Mouse (Mus musculus) heart, embryonic 13.5 days (tissue): ENCODE results near the gene Cyb5d2. TPM values are rescaled to one million over a fixed set of nuclear protein-coding genes. Genes with fewer than 3 reads are reported as not detected.
A peak's percentile ranks its signal among the peaks of the same experiment; 100 is the strongest.

Experiments
- ATAC-seq: fragments of 200-750 bp; cut with Nextera tagmentation; 2 replicates; pipeline ENCODE4 v1.8.0; 2017; ENCODE audit warnings: moderate TSS enrichment; ENCODE audit not compliant: insufficient number of reproducible peaks, low FRiP score, low TSS enrichment; ENCODE audit errors: extremely low read depth
- H3K27ac ChIP-seq: fragments of 300-500 bp; sonication (generic); replicated peaks from 2 replicates; pipeline ENCODE4 v1.5.1; 2015; ENCODE audit warnings: moderate library complexity, mild to moderate bottlenecking, inconsistent platforms
- H3K27me3 ChIP-seq: fragments of 300-500 bp; sonication (generic); replicated peaks from 2 replicates; pipeline ENCODE4 v1.6.1; 2015; ENCODE audit warnings: mild to moderate bottlenecking, inconsistent platforms
- H3K36me3 ChIP-seq: fragments of 300-500 bp; sonication (generic); 2 replicates; pipeline ENCODE4 v1.6.1; 2015; ENCODE audit warnings: mild to moderate bottlenecking, inconsistent platforms
- H3K4me1 ChIP-seq: fragments of 300-500 bp; sonication (generic); 2 replicates; pipeline ENCODE4 v1.6.1; 2015; ENCODE audit warnings: inconsistent platforms
- H3K4me2 ChIP-seq: fragments of 300-500 bp; sonication (generic); 2 replicates; pipeline ENCODE4 v1.6.1; 2015; ENCODE audit warnings: inconsistent platforms, mild to moderate bottlenecking, moderate library complexity
- H3K4me3 ChIP-seq: fragments of 300-500 bp; sonication (generic); 2 replicates; pipeline ENCODE4 v1.5.1; 2015; ENCODE audit warnings: moderate library complexity, mild to moderate bottlenecking, inconsistent platforms
- H3K9ac ChIP-seq: fragments of 300-500 bp; sonication (generic); 2 replicates; pipeline ENCODE4 v1.6.1; 2015; ENCODE audit warnings: inconsistent platforms, mild to moderate bottlenecking, moderate library complexity
- H3K9me3 ChIP-seq: fragments of 300-500 bp; sonication (generic); 2 replicates; pipeline ENCODE4 v1.6.1; 2016; ENCODE audit warnings: inconsistent platforms
- WGBS: fragments of 180-500 bp; shearing (Covaris S2); methylation state at CpG from one replicate; pipeline ENCODE4 v1.1.7; 2015; ENCODE audit warnings: mixed read lengths; 5-methylcytosine and 5-hydroxymethylcytosine counted together
- polyA plus RNA-seq: library from polyadenylated mRNA; unstranded; fragments of >200 nt; fragmentation: Nextera tagmentation; extraction: Ambion mirVana; gene quantifications from 2 replicates; pipeline ENCODE4 v1.2.1, GENCODE M21; 2015

Gene Cyb5d2
- polyA plus RNA-seq, 1 experiment from 2014 or later: 4.9 TPM

DNA sequence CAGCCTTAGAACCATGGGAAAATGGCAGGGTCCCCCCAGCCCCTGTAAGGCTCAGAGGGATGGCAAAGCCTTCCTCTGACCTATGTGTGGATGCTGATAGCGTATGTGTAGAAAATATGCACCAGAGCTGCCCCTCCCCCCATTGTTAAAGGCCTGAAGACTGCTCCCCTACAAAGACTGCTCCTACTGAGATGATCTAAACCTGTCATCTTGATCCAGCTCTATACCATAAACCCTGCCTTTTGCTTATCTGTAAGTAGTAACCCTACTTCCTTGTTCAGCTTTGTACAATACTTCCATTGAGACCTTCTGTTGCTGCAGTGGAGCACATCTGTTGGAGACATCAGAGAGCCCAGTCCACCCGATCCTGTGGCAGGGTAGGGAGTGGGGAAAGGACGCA lies 9.3 kb upstream of the Cyb5d2 start:
- WGBS: 78% methylated on average over 3 of the region's 3 CpGs
- Histone ChIP-seq H3K9ac (no peak overlapping the region), H3K9me3 (no peaks in the 10 kb centered on the region), H3K4me1 (peaks cover 47% of the 10 kb centered on the region), H3K4me3 (no peak overlapping the region), H3K36me3 (no peaks in the 10 kb centered on the region), H3K27ac (no peak overlapping the region), H3K27me3 (no peaks in the 10 kb centered on the region), H3K4me2 (no peak overlapping the region)
- ATAC-seq: no peak

- Histone ChIP-seq H3K27ac (0 out of 2 replicates have a peak overlapping the region, but pooled peaks have one; percentile 17), H3K27me3 (no peaks in the 10 kb centered on the region), H3K4me3 (no peak overlapping the region), H3K4me2 (no peak overlapping the region), H3K9ac (no peak overlapping the region), H3K9me3 (no peaks in the 10 kb centered on the region), H3K36me3 (no peaks in the 10 kb centered on the region), H3K4me1 (peaks cover 47% of the 10 kb centered on the region)
- no peak for ATAC-seq
Measured at GRCm38 (mm10) chr11:72804586-72804985, 8.6 kb upstream of the Cyb5d2 start.

GRCm38 (mm10) chr11:72803038-72803437 lies 7.1 kb upstream of the Cyb5d2 start:
- H3K36me3 ChIP-seq: no peaks in the 10 kb centered on the region; the same call in 1 of the 2 replicates
- peak overlapping the region; percentile 19; the same call in 1 of the 2 replicates for H3K4me2 ChIP-seq
- no peaks in the 10 kb centered on the region for H3K9me3 ChIP-seq
- no peak overlapping the region for H3K9ac ChIP-seq
- 41% methylated on average over 3 of the region's 3 CpGs for WGBS
- H3K27me3 ChIP-seq: no peaks in the 10 kb centered on the region
- peaks cover 47% of the 10 kb centered on the region for H3K4me1 ChIP-seq
- H3K27ac ChIP-seq: peak overlapping the region; percentile 24
- H3K4me3 ChIP-seq: no peak overlapping the region
- no peak for ATAC-seq

GRCm38 (mm10) chr11:72801182-72801581 lies 5.2 kb upstream of the Cyb5d2 start:
- peaks cover 46% of the 10 kb centered on the region for H3K4me1 ChIP-seq
- ATAC-seq: no peak
- no peak overlapping the region for H3K27ac ChIP-seq

DNA sequence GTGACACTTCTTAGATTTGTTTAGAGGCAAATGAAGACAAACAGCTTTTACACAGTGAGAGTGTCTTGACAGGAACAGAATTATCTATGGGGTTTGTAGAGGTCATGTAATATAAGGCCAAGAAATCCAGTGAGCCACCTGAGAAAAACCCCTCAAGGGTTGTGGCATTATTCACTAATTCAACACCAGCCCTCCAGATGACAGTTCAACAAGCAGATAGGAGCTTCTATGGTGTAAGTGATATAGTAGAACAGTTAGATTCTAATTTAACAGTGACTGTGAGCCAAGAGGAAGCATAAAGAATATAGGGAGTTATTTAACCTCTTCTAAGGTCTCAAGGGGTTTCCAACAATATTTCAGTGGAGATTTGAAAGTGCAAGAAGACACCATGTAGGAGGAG lies 2.2 kb upstream of the Cyb5d2 start:
- H3K27me3 ChIP-seq: no peaks in the 10 kb centered on the region
- no peak overlapping the region for H3K27ac ChIP-seq
- H3K4me2 ChIP-seq: no peak overlapping the region
- peaks cover 24% of the 10 kb centered on the region for H3K4me1 ChIP-seq
- H3K9me3 ChIP-seq: no peaks in the 10 kb centered on the region
- no peaks in the 10 kb centered on the region; the same call in 1 of the 2 replicates for H3K36me3 ChIP-seq
- no peak overlapping the region for H3K4me3 ChIP-seq
- no peak for ATAC-seq
- no peak overlapping the region for H3K9ac ChIP-seq

More at GRCm38 (mm10) chr11:72801182-72801581, 5.2 kb upstream of the Cyb5d2 start:
- Histone ChIP-seq H3K9ac (no peak overlapping the region), H3K9me3 (no peaks in the 10 kb centered on the region), H3K4me2 (no peak overlapping the region), H3K4me3 (no peak overlapping the region), H3K27me3 (no peaks in the 10 kb centered on the region), H3K36me3 (no peaks in the 10 kb centered on the region; the same call in 1 of the 2 replicates)

DNA sequence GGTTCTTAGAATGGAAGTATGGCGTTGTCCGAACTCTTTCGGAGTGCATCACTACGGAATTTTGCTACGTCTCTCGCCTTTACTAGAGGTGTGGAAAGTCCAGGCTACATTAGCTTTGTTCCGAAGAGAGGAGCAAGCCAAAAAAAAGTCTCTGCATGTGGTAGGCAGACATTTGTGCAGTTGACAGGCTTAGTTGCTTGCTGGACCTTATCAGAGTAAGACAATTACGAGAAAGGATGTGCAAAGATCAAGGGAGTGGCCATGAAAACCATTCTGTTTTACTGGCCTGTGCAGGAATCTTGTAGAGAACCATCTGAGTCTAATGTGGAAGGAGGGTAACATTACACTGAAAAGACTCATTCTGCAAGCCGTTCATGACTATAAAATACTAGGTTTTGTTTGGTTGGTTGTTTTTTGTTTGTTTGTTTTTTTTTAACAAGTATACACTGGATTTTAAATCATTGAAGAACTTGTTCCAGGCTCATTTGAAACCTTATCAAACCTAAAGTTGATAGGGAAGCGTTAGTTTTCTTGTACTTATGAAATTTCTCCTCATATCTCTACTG lies 914 bp upstream of the Cyb5d2 start:
- Histone ChIP-seq H3K36me3 (no peaks in the 10 kb centered on the region; the same call in 1 of the 2 replicates), H3K4me3 (peak overlapping the region; percentile 99), H3K4me1 (peaks cover 16% of the 10 kb centered on the region), H3K4me2 (peak overlapping the region; percentile 97), H3K9me3 (no peaks in the 10 kb centered on the region), H3K9ac (peak overlapping the region; percentile 96), H3K27me3 (no peaks in the 10 kb centered on the region), H3K27ac (peak overlapping the region; percentile 88)
- 14% methylated on average over 10 of the region's 10 CpGs for WGBS
- no peak for ATAC-seq

DNA sequence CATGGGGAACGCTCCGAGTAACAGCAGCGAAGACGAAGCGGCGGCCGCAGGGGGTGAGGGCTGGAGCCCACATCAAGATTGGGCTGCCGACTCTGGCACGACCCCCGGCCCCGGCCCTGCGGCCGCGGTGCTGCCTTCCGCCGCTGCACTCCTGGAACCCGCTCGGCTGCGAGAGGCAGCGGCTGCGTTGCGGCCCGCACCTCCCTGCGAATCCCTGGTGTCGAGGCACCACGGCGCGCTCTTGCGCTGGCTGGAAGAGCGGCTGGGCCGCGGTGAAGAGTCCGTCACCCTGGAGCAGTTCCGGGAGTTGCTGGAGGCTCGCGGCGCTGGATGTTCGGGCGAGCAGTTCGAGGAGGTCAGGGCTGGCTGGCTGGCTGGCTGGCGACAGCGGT lies 350 bp upstream of the Cyb5d2 start:
- peak overlapping the region; percentile 97 for H3K4me2 ChIP-seq
- ATAC-seq: peak; percentile 37; the same call in 1 of the 2 replicates

GRCm38 (mm10) chr11:72795149-72795454 lies 840 bp downstream of the Cyb5d2 start:
- Histone ChIP-seq H3K9me3 (no peaks in the 10 kb centered on the region), H3K9ac (peak overlapping the region; percentile 96), H3K4me2 (peak overlapping the region; percentile 97), H3K4me1 (peaks cover 16% of the 10 kb centered on the region), H3K27me3 (no peaks in the 10 kb centered on the region), H3K4me3 (peak overlapping the region; percentile 99), H3K27ac (peak overlapping the region; percentile 88), H3K36me3 (no peaks in the 10 kb centered on the region; the same call in 1 of the 2 replicates)
- WGBS: 16% methylated on average over 14 of the region's 14 CpGs
- ATAC-seq: peak; percentile 45; the same call in 1 of the 2 replicates

More for the DNA sequence above, 350 bp upstream of the Cyb5d2 start:
- 0% methylated on average over 35 of the region's 42 CpGs for WGBS
- H3K36me3 ChIP-seq: no peaks in the 10 kb centered on the region; the same call in 1 of the 2 replicates
- H3K9ac ChIP-seq: peak overlapping the region; percentile 96
- peaks cover 16% of the 10 kb centered on the region for H3K4me1 ChIP-seq
- H3K9me3 ChIP-seq: no peaks in the 10 kb centered on the region
- peak overlapping the region; percentile 88 for H3K27ac ChIP-seq
- H3K4me3 ChIP-seq: peak overlapping the region; percentile 99
- H3K27me3 ChIP-seq: no peaks in the 10 kb centered on the region

DNA sequence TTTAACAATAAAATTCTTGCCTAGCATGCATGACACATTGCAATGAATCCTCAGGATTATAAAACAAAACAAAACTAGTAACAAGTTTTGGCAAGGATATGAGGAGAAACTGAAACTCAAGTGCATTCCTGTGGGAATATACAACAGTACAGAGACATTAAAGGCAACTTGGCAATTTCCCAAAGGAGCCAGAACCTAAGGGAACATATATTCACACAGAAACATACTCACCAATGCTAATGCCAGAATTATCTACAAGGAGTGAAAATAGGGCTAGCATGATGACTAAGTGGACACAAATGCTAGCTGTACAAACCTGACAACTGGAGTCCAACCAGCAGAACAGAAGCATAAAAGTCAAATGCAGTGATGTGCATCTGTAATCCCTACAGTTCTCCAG lies 3.9 kb downstream of the Cyb5d2 start:
- H3K9me3 ChIP-seq: no peaks in the 10 kb centered on the region
- H3K4me2 ChIP-seq: no peak overlapping the region
- peaks cover 3% of the 10 kb centered on the region; the same call in 1 of the 2 replicates for H3K36me3 ChIP-seq
- no peak overlapping the region for H3K27ac ChIP-seq
- H3K4me1 ChIP-seq: peaks cover 9% of the 10 kb centered on the region
- ATAC-seq: no peak
- H3K4me3 ChIP-seq: no peak overlapping the region
- H3K9ac ChIP-seq: no peak overlapping the region
- H3K27me3 ChIP-seq: no peaks in the 10 kb centered on the region

DNA sequence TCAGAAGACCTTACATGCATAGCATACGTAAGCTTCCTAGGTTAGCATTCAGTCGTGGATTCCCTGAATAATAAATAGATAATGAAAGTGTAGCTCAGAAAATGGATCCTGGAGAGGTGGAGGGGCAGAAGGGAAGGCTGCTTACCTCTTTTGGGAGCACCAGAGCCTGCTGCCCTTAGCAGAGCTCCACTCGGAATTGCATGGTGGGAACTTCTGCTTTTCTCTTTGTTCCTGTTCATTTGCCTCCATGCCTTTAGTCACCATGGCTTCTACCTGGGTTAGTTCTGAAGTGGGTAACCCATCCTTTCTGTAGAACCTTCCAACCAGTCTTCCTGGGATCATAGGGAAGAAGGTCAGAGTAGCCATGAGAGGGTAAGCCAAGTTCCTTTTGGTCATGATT lies 13.4 kb downstream of the Cyb5d2 start:
- H3K27ac ChIP-seq: no peak overlapping the region
- H3K9ac ChIP-seq: no peak overlapping the region
- no peaks in the 10 kb centered on the region for H3K4me1 ChIP-seq
- no peaks in the 10 kb centered on the region for H3K27me3 ChIP-seq
- no peak overlapping the region for H3K4me2 ChIP-seq
- no peaks in the 10 kb centered on the region for H3K9me3 ChIP-seq
- peaks cover 3% of the 10 kb centered on the region; the same call in 1 of the 2 replicates for H3K36me3 ChIP-seq
- no peak for ATAC-seq
- WGBS: 73% methylated on average over 3 of the region's 3 CpGs
- H3K4me3 ChIP-seq: no peak overlapping the region

DNA sequence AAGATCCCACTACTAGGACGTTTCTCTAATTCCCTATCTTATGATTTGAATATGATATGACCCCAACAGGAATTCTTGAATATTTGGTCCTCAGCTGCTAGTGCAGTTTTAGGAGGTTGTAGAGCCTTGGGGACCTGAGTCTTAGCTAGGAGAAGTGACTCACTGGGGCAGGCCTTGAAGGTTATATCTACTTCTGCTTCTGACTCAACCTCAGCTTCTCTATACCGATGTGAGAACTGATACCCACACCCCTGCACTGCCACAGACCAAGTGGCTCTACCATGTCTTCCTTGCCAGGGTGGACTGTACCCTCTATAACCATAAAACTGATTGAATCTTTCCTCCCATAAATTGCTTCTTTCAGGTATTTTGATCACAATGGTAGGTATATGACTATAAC lies 13.8 kb downstream of the Cyb5d2 start:
- no peak for ATAC-seq
- H3K27me3 ChIP-seq: no peaks in the 10 kb centered on the region
- 60% methylated on average over 2 of the region's 2 CpGs for whole genome bisulfite sequencing
- no peak overlapping the region for H3K4me2 ChIP-seq
- no peak overlapping the region for H3K27ac ChIP-seq
- no peaks in the 10 kb centered on the region for H3K4me1 ChIP-seq
- no peaks in the 10 kb centered on the region for H3K9me3 ChIP-seq
- H3K9ac ChIP-seq: no peak overlapping the region
- no peak overlapping the region for H3K4me3 ChIP-seq
- no peaks in the 10 kb centered on the region; the same call in 1 of the 2 replicates for H3K36me3 ChIP-seq

- H3K36me3 ChIP-seq: 0 out of 2 replicates have a peak, but pooled peaks cover 7% of the 10 kb centered on the region
- no peak overlapping the region for H3K4me3 ChIP-seq
- H3K9ac ChIP-seq: no peak overlapping the region
- no peak overlapping the region for H3K27ac ChIP-seq
- no peak for ATAC-seq
- H3K4me1 ChIP-seq: no peaks in the 10 kb centered on the region
- H3K4me2 ChIP-seq: no peak overlapping the region
- H3K27me3 ChIP-seq: no peaks in the 10 kb centered on the region
- H3K9me3 ChIP-seq: no peaks in the 10 kb centered on the region
Measured at GRCm38 (mm10) chr11:72778957-72779356, 17.0 kb downstream of the Cyb5d2 start.
